Mouse (Mus musculus) liver, embryonic 14.5 days (tissue): ENCODE measurements around the gene Armc12. TPM values are rescaled to one million over a fixed set of nuclear protein-coding genes. Genes with fewer than 3 reads are reported as not detected.

Source experiments
- ATAC-seq: fragments of 200-750 bp; cut with Nextera tagmentation; 2 replicates; pipeline ENCODE4 v1.8.0; 2017; ENCODE audit warnings: moderate number of reproducible peaks, mild to moderate bottlenecking, moderate library complexity; ENCODE audit not compliant: insufficient read depth
- DNase-seq, 3 experiments: peaks; one replicate each; pipeline ENCODE4 v3.0.0-alpha.2; 2012 to 2013; ENCODE audit warnings: low read depth in 3 of 3, low spot score in 3 of 3
- H3K27ac ChIP-seq: fragments of 300-500 bp; sonication (generic); 2 replicates; pipeline ENCODE4 v1.5.1; 2014; ENCODE audit warnings: moderate library complexity, mild to moderate bottlenecking, control low read depth, inconsistent platforms
- H3K27me3 ChIP-seq: fragments of 300-500 bp; sonication (generic); 2 replicates; pipeline ENCODE4 v1.6.1; 2014; ENCODE audit warnings: mild to moderate bottlenecking, low read length, moderate library complexity; ENCODE audit not compliant: control insufficient read depth, insufficient read depth
- H3K36me3 ChIP-seq: fragments of 300-500 bp; sonication (generic); replicated peaks from 2 replicates; pipeline ENCODE4 v1.6.1; 2014; ENCODE audit warnings: low read depth; ENCODE audit not compliant: control insufficient read depth, insufficient read depth
- H3K4me1 ChIP-seq, 2 experiments: fragments of 200-500 bp in 1 of 2; fragments of 300-500 bp in 1 of 2; sonication (generic) in 1 of 2; replicated peaks; 2 replicates each; pipeline ENCODE4 v1.6.1; 2012 to 2014; ENCODE audit warnings: antibody characterized with exemption in 1 of 2, inconsistent platforms in 1 of 2, low read length in 1 of 2; ENCODE audit not compliant: control insufficient read depth in 2 of 2, insufficient read depth in 2 of 2
- H3K4me2 ChIP-seq: fragments of 300-500 bp; sonication (generic); 2 replicates; pipeline ENCODE4 v1.6.1; 2014; ENCODE audit warnings: low read depth, mild to moderate bottlenecking, control low read depth, moderate library complexity
- H3K4me3 ChIP-seq, 2 experiments: fragments of 200-500 bp in 1 of 2; fragments of 300-500 bp in 1 of 2; sonication (generic) in 1 of 2; 2 replicates each; pipeline ENCODE4 v1.5.1; 2012 to 2014; ENCODE audit warnings: low read depth in 2 of 2, low read length in 2 of 2, mild to moderate bottlenecking in 2 of 2, control low read depth in 1 of 2, inconsistent platforms in 1 of 2, moderate library complexity in 1 of 2; ENCODE audit not compliant: insufficient read depth in 1 of 2
- H3K9ac ChIP-seq: fragments of 300-500 bp; sonication (generic); replicated peaks from 2 replicates; pipeline ENCODE4 v1.6.1; 2014; ENCODE audit warnings: mild to moderate bottlenecking, control low read depth, moderate library complexity
- H3K9me3 ChIP-seq: fragments of 300-500 bp; sonication (generic); 2 replicates; pipeline ENCODE4 v1.6.1; 2016; ENCODE audit warnings: low read length, mixed read lengths; ENCODE audit not compliant: control insufficient read depth
- CTCF ChIP-seq: IDR thresholded peaks from 2 replicates; pipeline ENCODE4 v1.5.1; 2016; ENCODE audit warnings: antibody characterized with exemption, low read depth, control low read depth
- EP300 ChIP-seq: IDR thresholded peaks from 2 replicates; pipeline ENCODE4 v1.6.1; 2016; ENCODE audit warnings: antibody characterized with exemption, low read depth
- WGBS: fragments of 180-500 bp; shearing (Covaris S2); extraction: QIAGEN DNeasy Blood & Tissue Kit; methylation state at CpG from one replicate; pipeline ENCODE4 v1.1.7; 2014; ENCODE audit not compliant: insufficient replicate concordance; 5-methylcytosine and 5-hydroxymethylcytosine counted together
- polyA plus RNA-seq, 2 experiments: library from polyadenylated mRNA; depleted of rRNA in 1 of 2; stranded (reverse) in 1 of 2; unstranded in 1 of 2; fragments of >200 nt; fragmentation: Nextera tagmentation in 1 of 2; extraction: Ambion mirVana in 1 of 2; gene quantifications; 2 replicates each; pipeline versions ENCODE4 v1.2.1 to v1.2.3; 2012 to 2014

Gene Armc12
- polyA plus RNA-seq (2012; rRNA removed): 0.03 TPM in 1 of 2 replicates, not detected in the other
- polyA plus RNA-seq (2014; fragmentation: Nextera tagmentation; extraction: Ambion mirVana): not detected in 2 replicates

- Histone ChIP-seq H3K9ac (no peak within 1 kb of the TSS), H3K36me3 (no peaks in the 10 kb centered on the region), H3K4me3 (no peak within 1 kb of the TSS), H3K9me3 (no peaks in the 10 kb centered on the region), H3K27me3 (no peaks in the 10 kb centered on the region), H3K27ac (no peak within 1 kb of the TSS), H3K4me2 (no peak within 1 kb of the TSS), H3K4me1 (peaks cover 0 to 8% of the 10 kb centered on the region in 2 experiments; a peak in 1 of 4 replicates)
- WGBS: 73% methylated on average over 6 of the region's 6 CpGs
- TF ChIP-seq CTCF (no peak), EP300 (no peak)
- ATAC-seq (no peak), DNase-seq (no peak)
These were observed at the start of gene Armc12 for GRCm38 (mm10) chr17:28530506-28530905. Gene Armc12 (plus strand): TSS chr17:28530806.

GRCm38 (mm10) chr17:28484704-28485445, 45.7 kb upstream of the Armc12 start:
- peaks cover 0 to 8% of the 10 kb centered on the region in 2 experiments; a peak in 3 of 4 replicates for H3K4me1 ChIP-seq
- H3K9ac ChIP-seq: peak overlapping the region; percentile 70
- H3K27ac ChIP-seq: no peak overlapping the region
- peak overlapping the region; percentile 77 to 85 for H3K4me3 ChIP-seq
- DNase-seq (no peak), ATAC-seq (no peak)
- no peaks in the 10 kb centered on the region; the same call in 1 of the 2 replicates for H3K27me3 ChIP-seq
- peak overlapping the region; percentile 86 for H3K4me2 ChIP-seq
- no peaks in the 10 kb centered on the region for H3K9me3 ChIP-seq
- 5% methylated on average over 30 of the region's 30 CpGs for WGBS
- H3K36me3 ChIP-seq: no peaks in the 10 kb centered on the region
- TF ChIP-seq CTCF: 0 out of 2 replicates have a peak, but pooled peaks have one; percentile 1
- no peak for TF ChIP-seq EP300

GRCm38 (mm10) chr17:28485446-28485948, 45.1 kb upstream of the Armc12 start:
- peaks cover 0 to 8% of the 10 kb centered on the region in 2 experiments; a peak in 3 of 4 replicates for H3K4me1 ChIP-seq
- no peaks in the 10 kb centered on the region for H3K36me3 ChIP-seq
- H3K4me2 ChIP-seq: peak overlapping the region; percentile 86
- TF ChIP-seq CTCF: no peak
- TF ChIP-seq EP300: no peak
- H3K27me3 ChIP-seq: no peaks in the 10 kb centered on the region; the same call in 1 of the 2 replicates
- H3K4me3 ChIP-seq: peak overlapping the region; percentile 77 to 85
- no peak overlapping the region; the same call in 1 of the 2 replicates for H3K27ac ChIP-seq
- DNase-seq: no peak
- peak overlapping the region; percentile 70 for H3K9ac ChIP-seq
- peak; percentile 28 for ATAC-seq
- under 1% methylated on average over 66 of the region's 77 CpGs for WGBS
- no peaks in the 10 kb centered on the region for H3K9me3 ChIP-seq

GRCm38 (mm10) chr17:28485977-28486400, 44.6 kb upstream of the Armc12 start:
- TF ChIP-seq EP300: no peak
- TF ChIP-seq CTCF: no peak
- H3K9ac ChIP-seq: peak overlapping the region; percentile 70
- under 1% methylated on average over 51 of the region's 58 CpGs for WGBS
- no peaks in the 10 kb centered on the region for H3K36me3 ChIP-seq
- H3K9me3 ChIP-seq: no peaks in the 10 kb centered on the region
- no peak overlapping the region; the same call in 1 of the 2 replicates for H3K27ac ChIP-seq
- H3K4me2 ChIP-seq: peak overlapping the region; percentile 86
- ATAC-seq (peak; percentile 98), DNase-seq (peak; percentile 85 to 90 (median 85))
- H3K4me1 ChIP-seq: peaks cover 0 to 8% of the 10 kb centered on the region in 2 experiments; a peak in 3 of 4 replicates
- H3K27me3 ChIP-seq: no peaks in the 10 kb centered on the region; the same call in 1 of the 2 replicates
- peak overlapping the region; percentile 77 to 85 for H3K4me3 ChIP-seq

- ATAC-seq (no peak), DNase-seq (no peak)
- H3K27me3 ChIP-seq: no peaks in the 10 kb centered on the region; the same call in 1 of the 2 replicates
- H3K4me3 ChIP-seq: no peak overlapping the region
- H3K9me3 ChIP-seq: no peaks in the 10 kb centered on the region
- no peak overlapping the region for H3K9ac ChIP-seq
- peaks cover 0 to 8% of the 10 kb centered on the region in 2 experiments; a peak in 3 of 4 replicates for H3K4me1 ChIP-seq
- TF ChIP-seq EP300 (no peak), CTCF (no peak)
- no peaks in the 10 kb centered on the region for H3K36me3 ChIP-seq
- WGBS: 65% methylated on average over 6 of the region's 6 CpGs
- no peak overlapping the region for H3K27ac ChIP-seq
- no peak overlapping the region; the same call in 1 of the 2 replicates for H3K4me2 ChIP-seq
These were observed 43.9 kb upstream of the Armc12 start for GRCm38 (mm10) chr17:28486720-28487119.
